Mouse (Mus musculus): ENCODE data around the gene Rpl41.

- TF ChIP-seq POLR2A (IDR thresholded peaks at IDR 0.05; ENCODE audit: borderline replicate concordance, extremely low read depth, insufficient read depth, insufficient read length, poor library complexity, severe bottlenecking): no peak
- TF ChIP-seq CTCF (IDR thresholded peaks at IDR 0.05; ENCODE audit: borderline replicate concordance, extremely low read depth, insufficient read depth, insufficient read length): no peak
Observed at GRCm38 (mm10) chr10:128510301-128510700, 38.8 kb downstream of the Rpl41 start.
